Mouse (Mus musculus) heart, postnatal 0 days (tissue): ENCODE data around the gene Psmb9. TPM values are rescaled to one million over a fixed set of nuclear protein-coding genes. Genes with fewer than 3 reads are reported as not detected.
A peak's percentile ranks its signal among the peaks of the same experiment; 100 is the strongest.

Experiments
- ATAC-seq: fragments of 200-750 bp; cut with Nextera tagmentation; 2 replicates; pipeline ENCODE4 v1.8.0; 2017; ENCODE audit warnings: low read depth, moderate number of reproducible peaks, moderate library complexity; ENCODE audit not compliant: insufficient read depth
- DNase-seq: peaks from one replicate; pipeline ENCODE4 v3.0.0-alpha.2; 2016; ENCODE audit warnings: low spot score
- H3K27ac ChIP-seq: fragments of 300-500 bp; sonication (generic); 2 replicates; pipeline ENCODE4 v1.5.1; 2014; ENCODE audit warnings: low read depth, mild to moderate bottlenecking
- H3K27me3 ChIP-seq: fragments of 300-500 bp; sonication (generic); 2 replicates; pipeline ENCODE4 v1.6.1; 2014; ENCODE audit warnings: low read length, mixed read lengths; ENCODE audit not compliant: control insufficient read depth, insufficient read depth
- H3K36me3 ChIP-seq: fragments of 300-500 bp; sonication (generic); replicated peaks from 2 replicates; pipeline ENCODE4 v1.6.1; 2014; ENCODE audit warnings: low read length, mixed read lengths; ENCODE audit not compliant: control insufficient read depth, insufficient read depth
- H3K4me1 ChIP-seq: fragments of 300-500 bp; sonication (generic); 2 replicates; pipeline ENCODE4 v1.6.1; 2014; ENCODE audit warnings: antibody characterized with exemption; ENCODE audit not compliant: control insufficient read depth, insufficient read depth
- H3K4me2 ChIP-seq: fragments of 300-500 bp; sonication (generic); 2 replicates; pipeline ENCODE4 v1.6.1; 2014; ENCODE audit warnings: low read depth, mild to moderate bottlenecking, low read length, moderate library complexity
- H3K4me3 ChIP-seq: fragments of 300-500 bp; sonication (generic); 2 replicates; pipeline ENCODE4 v1.5.1; 2014; ENCODE audit warnings: low read depth, low read length
- H3K9ac ChIP-seq: fragments of 300-500 bp; sonication (generic); replicated peaks from 2 replicates; pipeline ENCODE4 v1.6.1; 2014; ENCODE audit warnings: low read depth, low read length, mixed read lengths
- H3K9me3 ChIP-seq: fragments of 300-500 bp; sonication (generic); replicated peaks from 2 replicates; pipeline ENCODE4 v1.6.1; 2016; ENCODE audit warnings: low read length; ENCODE audit not compliant: control insufficient read depth
- CTCF ChIP-seq: IDR thresholded peaks from 2 replicates; pipeline ENCODE4 v1.5.1; 2016; ENCODE audit warnings: antibody characterized with exemption, control low read depth, low read depth
- EP300 ChIP-seq: IDR thresholded peaks from 2 replicates; pipeline ENCODE4 v1.6.1; 2016; ENCODE audit warnings: antibody characterized with exemption, low read depth
- WGBS: fragments of 180-500 bp; shearing (Covaris S2); extraction: QIAGEN DNeasy Blood & Tissue Kit; methylation state at CpG from one replicate; pipeline ENCODE4 v1.1.7; 2014; 5-methylcytosine and 5-hydroxymethylcytosine counted together
- polyA plus RNA-seq: library from polyadenylated mRNA; unstranded; fragments of >200 nt; fragmentation: Nextera tagmentation; extraction: Ambion mirVana; gene quantifications from 2 replicates; pipeline ENCODE4 v1.2.1, GENCODE M21; 2015
- total RNA-seq: library from RNA; depleted of rRNA; stranded (reverse); fragments of >200 nt; gene quantifications from 2 replicates; pipeline ENCODE4 v1.2.3, GENCODE M21; 2014; ENCODE audit warnings: low replicate concordance

Gene Psmb9
- total and polyA plus RNA-seq, 2 experiments from 2014 or later: 2.5 to 2.9 TPM

DNA sequence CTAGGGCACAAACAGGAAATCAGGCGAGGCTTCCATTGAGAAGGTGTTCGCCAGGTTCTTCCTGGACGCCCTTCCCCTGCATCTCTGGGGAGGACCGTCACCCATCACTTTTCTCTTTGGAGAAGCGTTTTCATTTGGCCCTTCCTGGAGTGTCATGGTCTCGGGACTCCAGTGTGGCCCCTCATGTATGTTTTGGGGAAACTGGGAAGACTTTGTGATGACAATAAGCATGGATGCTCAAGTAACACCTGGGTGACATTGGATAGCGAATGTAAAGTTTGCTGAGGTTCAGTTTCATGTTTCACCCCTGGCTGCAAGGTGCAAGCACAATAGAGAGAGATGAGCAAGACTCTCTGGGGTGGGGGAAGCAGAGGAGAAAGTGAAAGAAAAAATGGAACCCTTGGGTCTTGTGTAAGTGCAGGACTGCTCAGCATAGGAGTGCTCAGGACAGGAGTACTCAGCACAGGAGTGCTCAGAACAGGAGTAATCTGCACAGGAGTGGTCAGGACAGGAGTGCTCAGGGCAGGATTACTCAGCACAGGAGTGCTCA is 14.0 kb upstream of the Psmb9 start:
- Histone ChIP-seq H3K4me3 (no peak overlapping the region), H3K27me3 (peaks cover 26% of the 10 kb centered on the region), H3K9me3 (no peaks in the 10 kb centered on the region), H3K27ac (peak overlapping the region; percentile 41; the same call in 1 of the 2 replicates), H3K36me3 (no peaks in the 10 kb centered on the region), H3K4me1 (no peaks in the 10 kb centered on the region; the same call in 1 of the 2 replicates), H3K4me2 (no peak overlapping the region; the same call in 1 of the 2 replicates), H3K9ac (no peak overlapping the region)
- WGBS: 63% methylated on average over 7 of the region's 7 CpGs
- ATAC-seq (no peak), DNase-seq (no peak)
- TF ChIP-seq EP300 (no peak), CTCF (no peak)

DNA sequence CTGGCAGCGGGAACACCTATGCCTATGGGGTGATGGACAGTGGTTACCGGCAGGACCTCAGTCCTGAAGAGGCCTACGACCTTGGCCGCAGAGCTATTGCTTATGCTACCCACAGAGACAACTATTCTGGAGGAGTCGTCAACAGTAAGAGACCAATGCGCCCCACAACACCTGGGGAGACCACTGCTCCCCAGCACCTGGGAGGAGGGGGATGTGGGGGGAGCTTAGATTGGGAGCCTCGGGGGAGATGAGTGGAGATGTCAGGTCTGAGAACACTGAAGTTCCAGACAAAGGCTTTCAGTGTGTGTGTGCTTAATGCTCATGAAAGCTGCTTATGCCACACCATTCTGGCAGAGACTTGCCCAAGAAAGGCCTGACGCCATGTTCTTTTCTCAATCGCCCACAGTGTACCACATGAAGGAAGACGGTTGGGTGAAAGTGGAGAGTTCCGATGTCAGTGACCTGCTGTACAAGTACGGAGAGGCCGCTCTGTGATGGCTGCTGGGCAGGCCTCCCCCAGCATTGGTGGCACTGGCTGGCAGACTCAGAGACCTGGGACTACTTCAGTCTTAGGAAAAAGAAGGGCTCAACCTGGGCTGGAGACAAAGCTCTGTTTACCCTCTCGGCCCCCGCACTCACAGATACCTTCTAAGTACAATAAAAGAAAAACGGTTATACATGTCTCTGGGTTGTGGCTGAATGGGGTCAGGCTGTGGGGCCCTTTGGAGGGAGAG is 13.4 kb upstream of the Psmb9 start:
- Histone ChIP-seq H3K4me3 (no peak overlapping the region), H3K4me1 (no peaks in the 10 kb centered on the region; the same call in 1 of the 2 replicates), H3K4me2 (peak overlapping the region; percentile 15; the same call in 1 of the 2 replicates), H3K36me3 (no peaks in the 10 kb centered on the region), H3K9ac (no peak overlapping the region), H3K27ac (peak overlapping the region; percentile 41; the same call in 1 of the 2 replicates), H3K9me3 (no peaks in the 10 kb centered on the region), H3K27me3 (peaks cover 33% of the 10 kb centered on the region)
- no peak for TF ChIP-seq EP300
- no peak for TF ChIP-seq CTCF
- 87% methylated on average over 16 of the region's 16 CpGs for WGBS
- DNase-seq (no peak), ATAC-seq (no peak)

DNA sequence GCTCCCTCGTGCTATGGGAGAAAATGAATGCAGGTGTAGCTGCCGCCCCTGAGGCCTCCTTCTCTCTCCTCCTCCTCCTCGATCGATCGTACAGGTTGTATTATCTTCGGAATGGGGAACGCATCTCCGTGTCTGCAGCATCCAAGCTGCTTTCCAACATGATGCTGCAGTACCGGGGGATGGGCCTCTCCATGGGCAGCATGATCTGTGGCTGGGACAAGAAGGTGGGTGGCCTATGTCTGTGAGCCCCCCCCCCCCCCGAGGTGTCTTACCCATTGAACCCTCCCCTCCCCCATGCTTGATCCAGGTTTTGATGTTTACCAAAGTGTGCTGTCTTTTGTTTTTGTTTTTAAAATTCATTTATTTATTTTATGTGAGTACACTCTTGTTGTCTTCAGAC is 12.5 kb upstream of the Psmb9 start:
- no peaks in the 10 kb centered on the region for H3K4me1 ChIP-seq
- TF ChIP-seq EP300 (no peak), CTCF (no peak)
- H3K27ac ChIP-seq: no peak overlapping the region
- WGBS: 85% methylated on average over 10 of the region's 10 CpGs
- H3K27me3 ChIP-seq: peaks cover 40% of the 10 kb centered on the region
- H3K36me3 ChIP-seq: no peaks in the 10 kb centered on the region
- H3K9ac ChIP-seq: no peak overlapping the region
- no peak overlapping the region for H3K4me2 ChIP-seq
- H3K9me3 ChIP-seq: no peaks in the 10 kb centered on the region
- no peak overlapping the region for H3K4me3 ChIP-seq
- no peak for DNase-seq
- ATAC-seq: no peak

DNA sequence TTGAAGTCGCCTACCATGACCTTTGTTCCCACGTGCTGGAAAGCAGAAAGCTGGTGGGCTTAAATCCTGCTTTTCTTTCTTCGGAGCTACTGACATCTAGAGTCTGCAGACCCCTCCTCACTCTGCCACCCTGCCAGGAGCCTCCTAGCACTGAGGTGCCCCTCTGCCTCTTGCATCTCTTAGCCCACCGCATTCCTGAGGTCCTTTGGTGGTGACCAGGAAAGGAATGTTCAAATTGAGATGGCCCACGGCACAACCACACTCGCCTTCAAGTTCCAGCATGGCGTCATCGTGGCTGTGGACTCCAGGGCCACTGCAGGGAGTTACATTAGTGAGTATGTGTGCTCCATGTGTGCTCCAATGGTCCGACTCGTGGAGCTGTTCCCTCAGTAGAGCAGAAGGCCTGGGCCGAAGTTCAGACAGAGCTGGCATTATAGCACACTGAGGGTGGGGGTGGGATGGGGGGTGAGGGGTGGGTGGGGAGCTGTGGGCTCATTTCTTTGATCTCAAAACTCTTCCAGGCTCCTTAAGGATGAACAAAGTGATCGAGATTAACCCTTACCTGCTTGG is 11.6 kb upstream of the Psmb9 start:
- 70% methylated on average over 12 of the region's 12 CpGs for WGBS
- peaks cover 45% of the 10 kb centered on the region for H3K27me3 ChIP-seq
- no peak for DNase-seq
- H3K4me3 ChIP-seq: peak overlapping the region; percentile 63; the same call in 1 of the 2 replicates
- H3K27ac ChIP-seq: no peak overlapping the region
- H3K36me3 ChIP-seq: no peaks in the 10 kb centered on the region
- no peaks in the 10 kb centered on the region for H3K4me1 ChIP-seq
- H3K4me2 ChIP-seq: peak overlapping the region; percentile 74; the same call in 1 of the 2 replicates
- H3K9ac ChIP-seq: no peak overlapping the region; the same call in 1 of the 2 replicates
- H3K9me3 ChIP-seq: no peaks in the 10 kb centered on the region
- ATAC-seq: no peak
- TF ChIP-seq EP300: no peak
- TF ChIP-seq CTCF: no peak

DNA sequence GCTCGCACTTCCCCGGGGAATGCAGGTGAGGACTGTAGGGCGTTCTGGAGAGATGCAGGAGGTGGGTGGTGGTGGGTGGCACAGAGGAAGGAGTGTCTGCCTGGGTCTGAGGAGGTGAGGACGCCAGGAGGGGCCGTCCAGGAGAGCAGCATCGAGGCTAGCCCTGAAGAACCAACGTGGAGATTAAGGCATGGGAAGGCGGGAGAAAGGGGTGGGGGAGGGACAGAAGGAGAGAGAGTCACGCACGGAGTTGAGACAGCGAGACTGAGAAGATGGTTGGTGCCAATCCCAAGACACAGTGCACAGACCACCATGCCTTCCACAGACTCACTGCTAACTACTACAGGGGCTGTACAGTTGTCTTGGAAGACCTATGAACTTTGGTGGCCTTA is 11.0 kb upstream of the Psmb9 start:
- TF ChIP-seq EP300 (no peak), CTCF (no peak)
- H3K36me3 ChIP-seq: no peaks in the 10 kb centered on the region
- peak overlapping the region; percentile 63 for H3K4me3 ChIP-seq
- H3K9ac ChIP-seq: peak overlapping the region; percentile 55
- H3K27me3 ChIP-seq: peaks cover 52% of the 10 kb centered on the region
- H3K4me2 ChIP-seq: peak overlapping the region; percentile 74
- WGBS: 7% methylated on average over 11 of the region's 11 CpGs
- no peaks in the 10 kb centered on the region for H3K9me3 ChIP-seq
- ATAC-seq (no peak), DNase-seq (no peak)
- no peaks in the 10 kb centered on the region for H3K4me1 ChIP-seq
- H3K27ac ChIP-seq: no peak overlapping the region
